Mouse (Mus musculus): ENCODE data around the gene Il10ra. TPM values are rescaled to one million over a fixed set of nuclear protein-coding genes. Genes with fewer than 3 reads are reported as not detected.

Il10ra gene
- polyA plus RNA-seq, 1 experiment: 4.5 TPM

DNA sequence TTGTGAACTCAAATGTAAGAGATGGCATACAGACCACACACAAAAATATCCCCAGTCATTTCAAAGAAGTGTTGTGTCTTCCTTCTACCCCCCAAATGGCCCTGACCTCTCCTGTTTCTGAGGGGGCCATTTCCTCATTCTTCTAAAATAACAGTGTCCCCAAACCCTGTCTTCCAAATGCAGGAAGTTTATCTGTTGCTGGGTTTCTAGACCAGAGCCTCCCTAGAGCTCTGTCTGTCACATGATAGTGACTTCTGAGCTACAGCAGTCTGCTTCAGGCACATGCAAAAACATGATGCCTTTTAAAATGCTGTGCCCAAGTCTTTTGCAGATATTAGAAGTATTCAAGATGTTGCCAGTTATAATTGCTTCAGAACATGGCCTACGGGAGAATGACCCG is 5.7 kb upstream of the Il10ra start:
- WGBS: 99% methylated on average over 2 of the region's 2 CpGs
- H3K4me3 ChIP-seq (replicated peaks; ENCODE audit: insufficient read depth, low read depth, low read length): no peak overlapping the region
- H3K27me3 ChIP-seq (ENCODE audit: control insufficient read depth, insufficient read depth, low read length): no peaks in the 10 kb centered on the region
- no peak overlapping the region for H3K27ac ChIP-seq (ENCODE audit: insufficient read depth, low read length)
- DNase-seq: no peak
- TF ChIP-seq CTCF (IDR thresholded peaks at IDR 0.05; ENCODE audit: borderline replicate concordance, insufficient read depth, low read depth, low read length): no peak
- TF ChIP-seq POLR2A (IDR thresholded peaks at IDR 0.05; ENCODE audit: borderline replicate concordance, insufficient read depth, low read length): no peak
- H3K4me1 ChIP-seq (ENCODE audit: control insufficient read depth, insufficient read depth, low read length): no peaks in the 10 kb centered on the region; the same call in 1 of the 2 replicates

DNA sequence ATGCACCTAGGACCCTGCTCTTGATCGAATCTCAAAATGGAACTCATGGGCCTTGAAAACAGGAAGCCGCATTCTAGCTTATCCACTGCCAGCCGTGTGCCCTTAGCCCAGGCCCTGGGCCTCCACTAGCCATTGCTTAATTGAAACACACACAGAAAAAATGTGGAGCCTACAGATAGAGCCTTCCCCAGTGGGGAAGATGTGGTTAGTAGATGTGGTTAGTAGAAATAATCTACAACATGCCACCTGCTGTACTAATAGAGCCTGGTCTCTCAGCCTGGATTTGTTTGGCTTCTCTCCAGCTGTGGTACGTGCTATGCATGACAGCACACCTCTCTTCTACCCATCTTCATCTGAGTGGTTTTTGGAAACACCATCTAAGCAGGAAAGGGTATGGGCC is 5.3 kb upstream of the Il10ra start:
- no peaks in the 10 kb centered on the region for H3K27me3 ChIP-seq (ENCODE audit: control insufficient read depth, insufficient read depth, low read length)
- peaks cover 4% of the 10 kb centered on the region; the same call in 1 of the 2 replicates for H3K4me1 ChIP-seq (ENCODE audit: control insufficient read depth, insufficient read depth, low read length)
- H3K4me3 ChIP-seq (replicated peaks; ENCODE audit: insufficient read depth, low read depth, low read length): no peak overlapping the region
- 76% methylated on average over 4 of the region's 4 CpGs for WGBS
- TF ChIP-seq CTCF (IDR thresholded peaks at IDR 0.05; ENCODE audit: borderline replicate concordance, insufficient read depth, low read depth, low read length) (no peak), POLR2A (IDR thresholded peaks at IDR 0.05; ENCODE audit: borderline replicate concordance, insufficient read depth, low read length) (no peak)
- no peak for DNase-seq
- no peak overlapping the region for H3K27ac ChIP-seq (ENCODE audit: insufficient read depth, low read length)

DNA sequence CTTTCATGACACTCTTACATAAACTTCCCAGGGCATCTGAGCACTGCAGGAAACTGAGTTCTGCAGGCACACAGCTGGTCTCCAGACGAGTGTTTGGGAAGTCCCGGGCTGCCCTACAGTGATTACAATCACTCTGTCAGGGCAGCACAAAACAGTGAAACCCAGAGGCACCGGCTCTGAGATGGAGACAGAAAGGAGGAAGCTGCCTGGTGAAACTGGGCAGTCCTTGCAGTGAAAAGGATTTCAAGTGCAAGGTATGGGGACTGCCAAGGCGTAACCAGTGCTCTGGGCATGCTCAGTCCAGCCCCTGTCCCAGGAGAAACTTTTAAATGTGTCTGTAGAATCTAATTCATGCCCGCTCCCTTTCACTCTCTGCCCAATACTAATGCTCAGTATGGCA is 3.3 kb upstream of the Il10ra start:
- 75% methylated on average over 5 of the region's 5 CpGs for WGBS
- DNase-seq: no peak
- Histone ChIP-seq H3K27ac (ENCODE audit: insufficient read depth, low read length) (no peak overlapping the region), H3K4me1 (ENCODE audit: control insufficient read depth, insufficient read depth, low read length) (peaks cover 13% of the 10 kb centered on the region), H3K27me3 (ENCODE audit: control insufficient read depth, insufficient read depth, low read length) (no peaks in the 10 kb centered on the region), H3K4me3 (replicated peaks; ENCODE audit: insufficient read depth, low read depth, low read length) (no peak overlapping the region)
- TF ChIP-seq POLR2A (IDR thresholded peaks at IDR 0.05; ENCODE audit: borderline replicate concordance, insufficient read depth, low read length) (no peak), CTCF (IDR thresholded peaks at IDR 0.05; ENCODE audit: borderline replicate concordance, insufficient read depth, low read depth, low read length) (no peak)

DNA sequence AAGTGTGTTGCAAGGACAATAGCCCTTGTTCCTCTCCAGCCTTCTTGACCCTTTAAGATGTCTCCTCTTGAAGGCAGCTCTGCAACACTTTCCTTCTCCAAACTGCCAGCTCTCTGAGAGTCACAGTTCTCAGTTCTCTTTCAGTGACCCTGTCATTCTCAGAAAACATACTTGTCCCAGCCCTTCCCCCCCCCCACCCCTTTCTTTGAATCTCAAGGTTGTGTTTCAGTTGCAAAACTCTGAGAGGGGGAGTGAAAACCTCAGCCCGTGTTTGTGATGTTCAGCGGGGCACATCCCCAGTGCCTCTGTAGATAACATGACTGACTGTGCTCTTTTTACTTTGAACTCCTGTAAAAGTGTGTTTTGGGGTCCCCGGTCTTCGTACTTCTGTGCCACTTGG is 870 bp downstream of the Il10ra start:
- 75% methylated on average over 4 of the region's 4 CpGs for WGBS
- TF ChIP-seq CTCF (IDR thresholded peaks at IDR 0.05; ENCODE audit: borderline replicate concordance, insufficient read depth, low read depth, low read length): no peak
- TF ChIP-seq POLR2A (IDR thresholded peaks at IDR 0.05; ENCODE audit: borderline replicate concordance, insufficient read depth, low read length): no peak
- no peak for DNase-seq
- H3K4me3 ChIP-seq (replicated peaks; ENCODE audit: insufficient read depth, low read depth, low read length): peak overlapping the region; percentile 87
- H3K27ac ChIP-seq (ENCODE audit: insufficient read depth, low read length): no peak overlapping the region
- no peaks in the 10 kb centered on the region for H3K27me3 ChIP-seq (ENCODE audit: control insufficient read depth, insufficient read depth, low read length)
- H3K4me1 ChIP-seq (ENCODE audit: control insufficient read depth, insufficient read depth, low read length): peaks cover 13% of the 10 kb centered on the region

DNA sequence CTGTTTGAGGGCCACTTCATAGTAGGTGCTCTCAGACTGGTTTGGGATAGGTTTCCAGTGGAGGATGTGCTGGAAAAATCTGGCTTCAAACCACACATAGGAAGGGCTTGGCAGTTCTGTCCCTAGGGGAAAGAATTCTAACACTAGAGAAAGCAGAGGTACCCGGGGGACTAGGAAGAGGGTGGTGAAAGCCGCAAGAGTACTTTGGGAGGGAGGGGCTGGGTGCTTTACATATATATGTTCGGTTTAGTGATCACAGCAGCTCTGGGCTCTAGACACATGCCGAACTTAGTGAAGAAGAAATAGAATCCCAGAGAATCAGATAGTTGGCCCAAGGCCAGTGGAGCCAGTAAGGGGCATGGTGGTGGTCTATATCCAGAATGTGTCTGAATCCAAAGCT is 1.9 kb downstream of the Il10ra start:
- no peak for TF ChIP-seq POLR2A (IDR thresholded peaks at IDR 0.05; ENCODE audit: borderline replicate concordance, insufficient read depth, low read length)
- no peak for TF ChIP-seq CTCF (IDR thresholded peaks at IDR 0.05; ENCODE audit: borderline replicate concordance, insufficient read depth, low read depth, low read length)
- WGBS: 83% methylated on average over 4 of the region's 4 CpGs
- Histone ChIP-seq H3K4me3 (replicated peaks; ENCODE audit: insufficient read depth, low read depth, low read length) (no peak overlapping the region), H3K4me1 (ENCODE audit: control insufficient read depth, insufficient read depth, low read length) (peaks cover 15% of the 10 kb centered on the region), H3K27ac (ENCODE audit: insufficient read depth, low read length) (no peak overlapping the region), H3K27me3 (ENCODE audit: control insufficient read depth, insufficient read depth, low read length) (no peaks in the 10 kb centered on the region)
- DNase-seq: no peak

DNA sequence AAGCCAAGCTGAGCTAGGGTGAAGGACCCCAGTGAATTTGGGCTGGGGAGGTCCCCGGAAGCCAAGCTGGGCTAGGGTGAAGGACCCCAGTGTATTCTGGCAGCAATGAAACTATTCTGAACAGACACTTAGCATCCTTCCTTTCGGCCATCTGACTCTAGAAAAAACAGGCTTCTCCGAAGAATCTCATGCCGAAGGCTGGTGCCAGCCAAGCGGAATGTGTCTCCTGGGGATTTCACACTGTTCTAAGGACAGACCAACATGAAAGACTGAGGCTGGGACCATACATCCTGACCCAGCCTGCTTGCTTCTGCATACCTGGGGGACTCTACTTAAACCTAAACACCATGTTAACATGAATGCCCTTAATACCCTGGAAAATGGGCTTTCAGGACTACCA is 7.1 kb downstream of the Il10ra start:
- Histone ChIP-seq H3K4me3 (replicated peaks; ENCODE audit: insufficient read depth, low read depth, low read length) (no peak overlapping the region), H3K27ac (ENCODE audit: insufficient read depth, low read length) (peak overlapping the region; percentile 14; the same call in 1 of the 2 replicates), H3K27me3 (ENCODE audit: control insufficient read depth, insufficient read depth, low read length) (no peaks in the 10 kb centered on the region), H3K4me1 (ENCODE audit: control insufficient read depth, insufficient read depth, low read length) (peaks cover 8% of the 10 kb centered on the region; the same call in 1 of the 2 replicates)
- TF ChIP-seq CTCF (IDR thresholded peaks at IDR 0.05; ENCODE audit: borderline replicate concordance, insufficient read depth, low read depth, low read length): no peak
- TF ChIP-seq POLR2A (IDR thresholded peaks at IDR 0.05; ENCODE audit: borderline replicate concordance, insufficient read depth, low read length): no peak
- 28% methylated on average over 5 of the region's 5 CpGs for WGBS
- peak; percentile 47 to 48 for DNase-seq

DNA sequence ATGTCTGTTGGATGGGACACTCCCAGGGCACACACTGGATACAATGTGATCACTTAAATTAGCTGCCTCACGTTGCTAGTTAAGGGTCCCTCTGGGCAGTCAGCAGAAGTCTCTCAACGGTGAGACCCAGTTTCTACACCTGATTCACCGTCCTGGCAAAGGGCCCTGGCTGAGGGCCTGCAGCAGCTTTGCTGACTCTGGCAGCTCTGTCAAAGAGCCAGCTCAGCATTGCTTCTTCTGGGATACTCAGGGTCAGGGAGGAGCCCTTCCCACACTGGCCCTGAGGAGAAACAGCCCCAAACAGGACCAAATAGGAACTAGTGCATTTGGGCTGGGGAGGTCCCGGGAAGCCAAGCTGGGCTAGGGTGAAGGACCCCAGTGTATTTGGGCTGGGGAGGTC is 7.5 kb downstream of the Il10ra start:
- H3K27me3 ChIP-seq (ENCODE audit: control insufficient read depth, insufficient read depth, low read length): no peaks in the 10 kb centered on the region
- 14% methylated on average over 4 of the region's 4 CpGs for WGBS
- H3K4me3 ChIP-seq (replicated peaks; ENCODE audit: insufficient read depth, low read depth, low read length): no peak overlapping the region
- TF ChIP-seq POLR2A (IDR thresholded peaks at IDR 0.05; ENCODE audit: borderline replicate concordance, insufficient read depth, low read length) (no peak), CTCF (IDR thresholded peaks at IDR 0.05; ENCODE audit: borderline replicate concordance, insufficient read depth, low read depth, low read length) (no peak)
- DNase-seq: peak; percentile 90 to 95
- H3K27ac ChIP-seq (ENCODE audit: insufficient read depth, low read length): peak overlapping the region; percentile 14; the same call in 1 of the 2 replicates
- H3K4me1 ChIP-seq (ENCODE audit: control insufficient read depth, insufficient read depth, low read length): peaks cover 8% of the 10 kb centered on the region; the same call in 1 of the 2 replicates

DNA sequence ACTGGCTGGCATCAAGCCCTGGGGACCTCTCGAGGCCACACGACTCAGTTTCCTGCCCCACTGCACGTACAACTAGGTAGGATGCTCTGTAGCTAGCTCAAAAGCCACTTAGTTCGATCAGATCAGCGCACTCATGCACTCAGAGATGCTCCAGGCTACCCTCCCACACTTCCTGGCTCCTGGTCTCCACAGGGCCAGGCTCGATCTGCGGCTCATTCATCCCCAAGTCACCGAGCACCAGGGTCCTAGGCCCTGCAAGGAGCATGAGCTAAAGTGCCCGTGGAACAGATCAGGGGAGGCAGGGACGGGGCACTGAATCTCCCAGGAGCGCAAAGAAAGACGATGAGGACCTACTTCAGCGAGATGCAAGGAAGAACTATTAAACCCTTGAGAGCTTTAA is 9.9 kb downstream of the Il10ra start:
- no peak for DNase-seq
- no peak for TF ChIP-seq CTCF (IDR thresholded peaks at IDR 0.05; ENCODE audit: borderline replicate concordance, insufficient read depth, low read depth, low read length)

More for the DNA sequence above, 9.9 kb downstream of the Il10ra start:
- 89% methylated on average over 13 of the region's 13 CpGs for WGBS
- Histone ChIP-seq H3K27ac (ENCODE audit: insufficient read depth, low read length) (no peak overlapping the region), H3K27me3 (ENCODE audit: control insufficient read depth, insufficient read depth, low read length) (no peaks in the 10 kb centered on the region), H3K4me3 (replicated peaks; ENCODE audit: insufficient read depth, low read depth, low read length) (no peak overlapping the region), H3K4me1 (ENCODE audit: control insufficient read depth, insufficient read depth, low read length) (peaks cover 23% of the 10 kb centered on the region)
